Mouse (Mus musculus) hindbrain, postnatal 0 days (tissue): ENCODE results near the gene Cby1. TPM values are rescaled to one million over a fixed set of nuclear protein-coding genes. Genes with fewer than 3 reads are reported as not detected.

Experiments
- ATAC-seq: fragments of 200-750 bp; cut with Nextera tagmentation; 2 replicates; pipeline ENCODE4 v1.8.0; 2017; ENCODE audit warnings: mild to moderate bottlenecking, moderate TSS enrichment, moderate library complexity
- DNase-seq: peaks from one replicate; pipeline ENCODE4 v3.0.0-alpha.2; 2015; ENCODE audit warnings: low spot score
- H3K27ac ChIP-seq: fragments of 300-500 bp; sonication (generic); 2 replicates; pipeline ENCODE4 v1.5.1; 2014; ENCODE audit warnings: mild to moderate bottlenecking
- H3K27me3 ChIP-seq: fragments of 300-500 bp; sonication (generic); 2 replicates; pipeline ENCODE4 v1.6.1; 2014; ENCODE audit warnings: low read length, mixed read lengths; ENCODE audit not compliant: insufficient read depth
- H3K36me3 ChIP-seq: fragments of 300-500 bp; sonication (generic); 2 replicates; pipeline ENCODE4 v1.6.1; 2014; ENCODE audit warnings: low read length, mixed read lengths; ENCODE audit not compliant: insufficient read depth
- H3K4me1 ChIP-seq: fragments of 300-500 bp; sonication (generic); 2 replicates; pipeline ENCODE4 v1.6.1; 2014; ENCODE audit warnings: antibody characterized with exemption, low read length, mixed read lengths; ENCODE audit not compliant: insufficient read depth
- H3K4me2 ChIP-seq: fragments of 300-500 bp; sonication (generic); 2 replicates; pipeline ENCODE4 v1.6.1; 2014; ENCODE audit warnings: low read depth, mild to moderate bottlenecking, low read length, moderate library complexity, mixed read lengths
- H3K4me3 ChIP-seq: fragments of 300-500 bp; sonication (generic); 2 replicates; pipeline ENCODE4 v1.5.1; 2014; ENCODE audit warnings: low read length
- H3K9ac ChIP-seq: fragments of 300-500 bp; sonication (generic); replicated peaks from 2 replicates; pipeline ENCODE4 v1.6.1; 2014; ENCODE audit warnings: mild to moderate bottlenecking, low read length, moderate library complexity, mixed read lengths
- H3K9me3 ChIP-seq: fragments of 300-500 bp; sonication (generic); 2 replicates; pipeline ENCODE4 v1.6.1; 2016; ENCODE audit warnings: low read length, mixed read lengths
- CTCF ChIP-seq: IDR thresholded peaks from 2 replicates; pipeline ENCODE4 v1.5.1; 2016; ENCODE audit warnings: antibody characterized with exemption, control low read depth, low read depth
- WGBS: fragments of 180-500 bp; shearing (Covaris S2); extraction: QIAGEN DNeasy Blood & Tissue Kit; methylation state at CpG from one replicate; pipeline ENCODE4 v1.1.7; 2014; 5-methylcytosine and 5-hydroxymethylcytosine counted together
- polyA plus RNA-seq: library from polyadenylated mRNA; unstranded; fragments of >200 nt; fragmentation: Nextera tagmentation; extraction: Ambion mirVana; gene quantifications from 2 replicates; pipeline ENCODE4 v1.2.1, GENCODE M21; 2015
- total RNA-seq: library from RNA; depleted of rRNA; stranded (reverse); fragments of >200 nt; gene quantifications from 2 replicates; pipeline ENCODE4 v1.2.3, GENCODE M21; 2014; rRNA removed

Cby1 gene
- total RNA-seq (48.2 and 54.2 TPM in 2 replicates), polyA plus RNA-seq (91.5 and 92.0 TPM in 2 replicates)

GRCm38 (mm10) chr15:79658531-79659375 is at the start of gene Cby1, which contains the start of gene Fam227a:
Gene Cby1, plus strand, starts transcription at chr15:79659199.
Gene Fam227a, minus strand, starts transcription at chr15:79658956.
- TF ChIP-seq CTCF, result no peak
- DNase-seq (peak; percentile 96), ATAC-seq (peak; percentile 91)
- Histone ChIP-seq H3K9ac (peak within 1 kb of the TSS; percentile 77), H3K36me3 (no peaks in the 10 kb centered on the region), H3K27me3 (no peaks in the 10 kb centered on the region), H3K9me3 (no peaks in the 10 kb centered on the region), H3K4me3 (peak within 1 kb of the TSS; percentile 83), H3K27ac (peak within 1 kb of the TSS; percentile 96), H3K4me1 (peaks cover 4% of the 10 kb centered on the region; the same call in 1 of the 2 replicates), H3K4me2 (peak within 1 kb of the TSS; percentile 64)
- WGBS, result under 1% methylated on average over 55 of the region's 55 CpGs

- 0 out of 2 replicates have a peak, but pooled peaks cover 3% of the 10 kb centered on the region for H3K36me3 ChIP-seq
- H3K4me3 ChIP-seq, result no peak overlapping the region
- H3K4me1 ChIP-seq, result 0 out of 2 replicates have a peak, but pooled peaks cover 4% of the 10 kb centered on the region
- WGBS, result 95% methylated on average over 2 of the region's 2 CpGs
- no peak for TF ChIP-seq CTCF
- H3K27ac ChIP-seq, result no peak overlapping the region
- no peaks in the 10 kb centered on the region for H3K9me3 ChIP-seq
- ATAC-seq (no peak), DNase-seq (no peak)
- no peaks in the 10 kb centered on the region for H3K27me3 ChIP-seq
- H3K9ac ChIP-seq, result no peak overlapping the region
- no peak overlapping the region for H3K4me2 ChIP-seq
These were observed 49.8 kb upstream of the Cby1 start for GRCm38 (mm10) chr15:79609226-79609625.

DNA sequence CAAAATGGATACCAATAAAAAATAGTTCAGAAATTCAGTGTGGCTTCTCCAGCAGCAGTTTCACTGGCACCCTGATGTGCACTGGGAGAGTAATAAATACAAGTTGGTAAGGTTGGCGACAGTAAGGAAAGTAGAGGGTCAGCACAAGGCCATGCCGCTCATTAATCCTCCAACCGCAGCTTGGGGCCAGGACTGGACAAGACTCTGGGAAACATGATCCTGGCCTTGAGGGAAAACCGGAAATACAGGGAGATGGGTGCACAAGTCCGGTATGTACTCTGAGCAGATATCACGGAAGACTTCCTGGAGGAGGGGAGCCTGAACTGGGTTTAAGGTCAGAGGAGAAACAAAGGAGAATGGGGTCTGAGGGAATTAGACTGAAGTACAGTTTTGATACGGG is 43.5 kb upstream of the Cby1 start:
- Histone ChIP-seq H3K27ac (no peak overlapping the region), H3K4me1 (no peaks in the 10 kb centered on the region), H3K4me3 (no peak overlapping the region), H3K4me2 (no peak overlapping the region), H3K9me3 (no peaks in the 10 kb centered on the region), H3K27me3 (no peaks in the 10 kb centered on the region), H3K36me3 (peaks cover 12% of the 10 kb centered on the region; the same call in 1 of the 2 replicates), H3K9ac (no peak overlapping the region)
- DNase-seq, result no peak
- 89% methylated on average over 7 of the region's 7 CpGs for WGBS
- TF ChIP-seq CTCF, result no peak
- ATAC-seq, result no peak

DNA sequence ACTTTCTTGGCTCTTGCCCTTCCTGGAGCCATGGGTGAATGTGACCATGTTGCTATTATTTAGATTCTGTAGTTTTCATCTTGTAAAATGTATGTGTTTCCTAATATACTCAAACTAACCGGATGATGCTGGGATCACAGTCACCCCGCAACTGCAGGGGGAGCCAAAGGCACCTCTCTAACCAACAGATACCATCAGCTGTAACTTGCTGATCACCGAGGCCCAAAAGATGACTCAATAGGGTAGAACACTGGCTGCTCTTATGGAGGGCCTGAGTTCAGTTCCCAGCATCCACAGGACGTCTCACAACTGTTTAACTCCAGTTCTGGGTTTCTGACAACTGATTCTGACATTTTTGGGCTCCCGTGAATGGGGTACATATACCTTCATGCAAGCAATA is 42.3 kb upstream of the Cby1 start:
- WGBS, result 91% methylated on average over 5 of the region's 5 CpGs
- Histone ChIP-seq H3K9ac (no peak overlapping the region), H3K36me3 (peaks cover 15% of the 10 kb centered on the region; the same call in 1 of the 2 replicates), H3K27ac (no peak overlapping the region), H3K4me1 (no peaks in the 10 kb centered on the region), H3K27me3 (no peaks in the 10 kb centered on the region), H3K9me3 (no peaks in the 10 kb centered on the region), H3K4me3 (no peak overlapping the region), H3K4me2 (no peak overlapping the region)
- TF ChIP-seq CTCF, result 0 out of 2 replicates have a peak, but pooled peaks have one; percentile 4
- ATAC-seq (no peak), DNase-seq (no peak)

GRCm38 (mm10) chr15:79617135-79617534 is 41.9 kb upstream of the Cby1 start:
- Histone ChIP-seq H3K9ac (no peak overlapping the region), H3K36me3 (peaks cover 15% of the 10 kb centered on the region; the same call in 1 of the 2 replicates), H3K4me3 (no peak overlapping the region), H3K9me3 (no peaks in the 10 kb centered on the region), H3K4me1 (no peaks in the 10 kb centered on the region), H3K27me3 (no peaks in the 10 kb centered on the region), H3K4me2 (no peak overlapping the region), H3K27ac (no peak overlapping the region)
- ATAC-seq, result no peak
- DNase-seq, result no peak
- WGBS, result 83% methylated on average over 11 of the region's 11 CpGs
- no peak for TF ChIP-seq CTCF

GRCm38 (mm10) chr15:79618456-79618855 is 40.5 kb upstream of the Cby1 start:
- H3K4me1 ChIP-seq, result no peaks in the 10 kb centered on the region
- H3K4me3 ChIP-seq, result no peak overlapping the region
- ATAC-seq (no peak), DNase-seq (no peak)
- no peaks in the 10 kb centered on the region for H3K27me3 ChIP-seq
- H3K9ac ChIP-seq, result no peak overlapping the region
- H3K4me2 ChIP-seq, result no peak overlapping the region
- no peak for TF ChIP-seq CTCF
- no peak overlapping the region for H3K27ac ChIP-seq
- 85% methylated on average over 7 of the region's 7 CpGs for WGBS
- H3K36me3 ChIP-seq, result peaks cover 21% of the 10 kb centered on the region; the same call in 1 of the 2 replicates
- no peaks in the 10 kb centered on the region for H3K9me3 ChIP-seq
